Mouse (Mus musculus) cortical plate, adult 2 months (tissue): ENCODE measurements around the gene Ryk.

ENCODE experiments used
- CTCF ChIP-seq: fragments of 200-500 bp; IDR thresholded peaks from 2 replicates; pipeline ENCODE4 v1.5.1; 2011; ENCODE audit warnings: mild to moderate bottlenecking, control low read depth, low read length; ENCODE audit not compliant: insufficient read depth; ENCODE audit errors: extremely low read depth
- POLR2A ChIP-seq: fragments of 200-500 bp; IDR thresholded peaks from 2 replicates; pipeline ENCODE4 v1.6.1; 2011; ENCODE audit warnings: mild to moderate bottlenecking, low read length, control low read depth; ENCODE audit not compliant: insufficient read depth; ENCODE audit errors: extremely low read depth

DNA sequence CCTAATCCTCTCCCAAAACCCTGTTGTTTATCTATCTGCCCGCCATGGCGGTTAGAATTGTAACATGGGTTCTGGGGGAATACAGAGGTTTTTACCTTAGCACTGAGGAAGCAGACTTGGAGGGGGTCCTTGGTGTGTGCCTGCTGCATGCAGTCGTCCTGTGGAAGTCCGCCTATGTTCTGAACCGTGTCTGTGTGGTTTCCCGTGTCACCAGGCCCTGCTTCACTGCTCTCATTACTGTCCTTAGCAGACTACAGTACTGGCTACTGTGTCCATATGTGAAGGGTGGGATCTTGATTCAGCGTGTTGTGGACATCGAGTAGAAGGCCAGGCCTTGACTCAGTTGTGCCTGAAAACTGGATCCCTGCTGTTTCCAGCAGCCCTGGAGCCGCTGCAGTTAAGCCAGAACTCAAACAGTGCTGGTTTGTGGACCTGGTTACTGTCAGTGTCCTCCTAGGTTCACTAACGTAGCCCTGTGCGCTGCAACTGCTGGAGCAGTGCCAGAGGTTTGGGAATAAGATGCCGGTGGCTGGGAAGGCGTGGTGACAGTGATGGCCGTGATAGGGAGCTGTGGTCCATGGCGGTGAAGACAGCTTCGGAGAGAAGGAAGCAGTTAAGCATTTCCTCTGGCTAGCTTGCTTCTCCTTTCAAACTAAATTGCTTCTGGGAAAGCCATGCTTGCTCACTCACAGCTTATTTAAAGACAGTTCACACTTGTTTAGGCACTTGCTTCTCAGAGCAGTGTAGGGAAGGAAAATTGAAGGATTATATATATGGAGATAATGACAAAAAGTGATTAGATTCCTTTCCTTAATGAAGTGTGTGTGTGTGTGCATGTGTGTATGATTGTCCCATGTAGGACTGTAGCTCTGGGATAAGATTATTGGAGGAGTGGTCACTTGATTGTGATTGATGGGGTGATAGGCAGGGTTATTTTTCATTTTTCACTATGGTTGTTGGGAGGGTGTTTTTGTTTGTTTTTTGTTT, 6.4 kb downstream of the Ryk start:
- TF ChIP-seq POLR2A = no peak
- TF ChIP-seq CTCF = no peak
